Mouse (Mus musculus) embryonic fibroblast, embryonic 13.5 days (primary cell): ENCODE results near the gene Lrrn4cl.

ENCODE experiments used
- CTCF ChIP-seq: IDR thresholded peaks from 2 replicates; pipeline ENCODE4 v1.5.1; 2011; ENCODE audit warnings: mild to moderate bottlenecking, control low read depth, low read length, moderate library complexity, borderline replicate concordance; ENCODE audit not compliant: insufficient read depth
- POLR2A ChIP-seq: IDR thresholded peaks from 2 replicates; pipeline ENCODE4 v1.6.1; 2011; ENCODE audit warnings: low read depth, mild to moderate bottlenecking, control low read depth, low read length, moderate library complexity

- TF ChIP-seq CTCF (no peak), POLR2A (no peak)
These were observed 48.5 kb downstream of the Lrrn4cl start for GRCm38 (mm10) chr19:8899079-8899478.
